Mouse (Mus musculus): ENCODE data around the gene Mysm1. TPM values are rescaled to one million over a fixed set of nuclear protein-coding genes. Genes with fewer than 3 reads are reported as not detected.

Gene Mysm1
- polyA plus RNA-seq, 1 experiment from 2014 or later = 19.7 TPM

DNA sequence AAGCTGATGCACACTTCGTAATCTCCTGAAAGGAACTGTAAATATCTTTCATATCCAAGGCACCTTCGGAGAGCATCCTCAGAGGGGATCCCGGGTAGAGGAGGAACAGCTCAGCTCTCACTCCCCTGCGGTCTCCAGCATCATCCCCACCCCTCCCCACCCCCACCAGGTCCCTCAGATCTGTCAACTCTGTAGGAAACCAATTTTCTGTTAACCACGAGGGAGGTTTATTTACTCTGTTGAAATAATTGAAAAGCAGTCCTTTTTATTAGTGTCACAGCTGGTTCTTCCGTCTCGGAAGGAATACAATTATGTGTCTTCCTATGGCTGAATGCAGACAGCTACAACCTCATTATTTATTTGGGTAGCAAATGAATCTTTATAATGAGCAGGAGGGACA, 39.3 kb upstream of the Mysm1 start:
- no peaks in the 10 kb centered on the region for H3K36me3 ChIP-seq (ENCODE audit: insufficient read depth, low read length)
- no peak overlapping the region for H3K9ac ChIP-seq (ENCODE audit: low read depth, low read length)
- DNase-seq (ENCODE audit: low spot score) (no peak), ATAC-seq (replicated peaks; ENCODE audit: low FRiP score, low read depth) (no peak)
- no peaks in the 10 kb centered on the region for H3K4me1 ChIP-seq (replicated peaks; ENCODE audit: insufficient read depth, low read length)
- no peaks in the 10 kb centered on the region for H3K27me3 ChIP-seq (ENCODE audit: insufficient read depth, low read length)
- no peaks in the 10 kb centered on the region for H3K9me3 ChIP-seq (replicated peaks; ENCODE audit: low read length)
- WGBS = 41% methylated on average over 7 of the region's 7 CpGs
- no peak overlapping the region for H3K4me3 ChIP-seq (replicated peaks; ENCODE audit: low read depth, low read length)
- TF ChIP-seq CTCF (IDR thresholded peaks at IDR 0.05; ENCODE audit: low read depth) = no peak
- H3K27ac ChIP-seq = no peak overlapping the region
- no peak overlapping the region for H3K4me2 ChIP-seq (ENCODE audit: low read length)

DNA sequence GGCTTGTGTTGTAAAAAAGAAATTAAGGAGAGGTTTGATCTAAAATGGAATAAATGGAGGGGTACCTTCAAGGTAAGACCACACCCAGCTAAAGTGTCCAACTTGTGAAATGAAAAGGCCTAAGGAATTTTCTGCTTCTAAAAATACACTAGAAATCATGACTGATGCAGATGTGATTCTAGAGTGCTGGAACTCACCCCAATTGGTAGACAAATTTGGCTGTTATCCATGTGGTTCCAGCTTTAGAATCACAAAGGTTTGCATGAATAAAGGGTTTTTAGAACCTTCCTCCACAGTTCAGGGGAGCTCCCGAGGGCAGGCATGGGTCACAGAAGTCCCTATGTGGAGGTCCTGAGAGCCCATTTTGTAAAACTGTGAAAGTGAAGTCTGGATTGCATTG, 33.8 kb upstream of the Mysm1 start:
- Histone ChIP-seq H3K9me3 (replicated peaks; ENCODE audit: low read length) (no peaks in the 10 kb centered on the region), H3K36me3 (ENCODE audit: insufficient read depth, low read length) (no peaks in the 10 kb centered on the region), H3K9ac (ENCODE audit: low read depth, low read length) (no peak overlapping the region), H3K4me2 (ENCODE audit: low read length) (no peak overlapping the region), H3K4me1 (replicated peaks; ENCODE audit: insufficient read depth, low read length) (no peaks in the 10 kb centered on the region), H3K27ac (no peak overlapping the region), H3K27me3 (ENCODE audit: insufficient read depth, low read length) (no peaks in the 10 kb centered on the region), H3K4me3 (replicated peaks; ENCODE audit: low read depth, low read length) (no peak overlapping the region)
- 70% methylated on average over 1 of the region's 1 CpGs for WGBS
- TF ChIP-seq CTCF (IDR thresholded peaks at IDR 0.05; ENCODE audit: low read depth) = no peak
- no peak for DNase-seq (ENCODE audit: low spot score)
- ATAC-seq (replicated peaks; ENCODE audit: low FRiP score, low read depth) = no peak

DNA sequence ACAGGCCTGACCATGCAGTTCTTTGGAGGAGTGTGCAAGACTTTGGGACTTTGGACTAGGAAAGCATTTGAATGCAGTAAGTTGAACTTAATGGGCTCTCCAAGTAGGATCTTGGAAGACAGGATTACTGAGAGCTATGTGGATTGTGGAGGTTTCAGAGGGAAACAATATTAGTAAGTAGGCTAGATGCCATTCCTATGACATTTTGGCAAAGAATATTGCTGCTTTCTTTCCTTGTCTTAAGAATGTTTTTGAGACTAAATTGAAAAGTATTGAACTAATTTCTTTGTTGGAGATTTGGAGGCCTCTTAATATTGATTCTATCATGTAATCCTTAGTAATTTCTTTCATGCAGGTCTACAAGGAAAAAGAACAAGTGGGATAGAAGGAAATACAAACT, 33.4 kb upstream of the Mysm1 start:
- no peak overlapping the region for H3K27ac ChIP-seq
- H3K9me3 ChIP-seq (replicated peaks; ENCODE audit: low read length) = no peaks in the 10 kb centered on the region
- no peaks in the 10 kb centered on the region for H3K36me3 ChIP-seq (ENCODE audit: insufficient read depth, low read length)
- no peak for TF ChIP-seq CTCF (IDR thresholded peaks at IDR 0.05; ENCODE audit: low read depth)
- H3K9ac ChIP-seq (ENCODE audit: low read depth, low read length) = no peak overlapping the region
- no peak for ATAC-seq (replicated peaks; ENCODE audit: low FRiP score, low read depth)
- H3K4me3 ChIP-seq (replicated peaks; ENCODE audit: low read depth, low read length) = no peak overlapping the region
- H3K4me2 ChIP-seq (ENCODE audit: low read length) = no peak overlapping the region
- no peaks in the 10 kb centered on the region for H3K27me3 ChIP-seq (ENCODE audit: insufficient read depth, low read length)
- no peak for DNase-seq (ENCODE audit: low spot score)
- no peaks in the 10 kb centered on the region for H3K4me1 ChIP-seq (replicated peaks; ENCODE audit: insufficient read depth, low read length)

DNA sequence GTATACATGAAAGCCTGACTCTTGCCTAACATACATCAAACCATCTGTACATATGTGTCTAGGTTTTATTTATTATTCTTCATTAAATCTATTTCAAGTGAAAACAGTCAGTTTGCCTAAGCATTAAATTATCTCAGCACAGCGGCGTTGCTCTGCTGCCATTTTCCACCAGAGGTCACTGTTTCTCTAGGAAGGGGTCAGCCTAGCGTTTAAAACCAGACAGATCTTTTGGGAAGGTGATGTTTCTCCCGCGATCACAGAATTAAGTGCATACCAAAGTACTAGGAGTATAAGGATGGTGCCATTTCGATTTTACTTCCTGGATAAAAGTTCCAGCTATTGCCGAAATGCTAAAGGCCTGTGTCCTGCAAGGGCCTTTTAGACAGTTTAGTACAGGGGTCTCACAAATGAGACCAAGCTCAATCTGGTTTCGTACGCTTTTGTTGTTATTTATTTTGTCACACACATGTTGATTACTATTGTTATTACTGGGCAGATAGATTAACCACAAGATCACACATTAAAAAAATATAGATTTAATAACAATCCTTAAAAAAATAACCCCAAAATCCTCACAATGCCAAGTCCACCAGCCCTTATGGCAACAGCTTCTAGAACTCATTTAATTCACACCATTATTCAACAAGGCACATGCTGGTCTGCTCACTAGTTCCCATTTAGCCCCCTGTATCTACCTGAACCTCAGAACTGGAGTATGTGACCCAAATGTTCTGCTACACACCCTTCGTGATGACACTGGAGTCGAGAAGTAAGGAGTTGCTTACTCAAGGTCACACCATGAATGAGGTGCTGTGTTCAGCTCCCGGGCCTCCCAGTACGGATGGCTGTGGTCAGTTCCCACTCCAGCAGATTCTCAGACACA, 29.5 kb upstream of the Mysm1 start:
- H3K27me3 ChIP-seq (ENCODE audit: insufficient read depth, low read length) = no peaks in the 10 kb centered on the region
- no peaks in the 10 kb centered on the region for H3K9me3 ChIP-seq (replicated peaks; ENCODE audit: low read length)
- WGBS = 40% methylated on average over 13 of the region's 13 CpGs
- H3K4me1 ChIP-seq (replicated peaks; ENCODE audit: insufficient read depth, low read length) = no peaks in the 10 kb centered on the region
- H3K9ac ChIP-seq (ENCODE audit: low read depth, low read length) = no peak overlapping the region
- H3K27ac ChIP-seq = no peak overlapping the region
- H3K4me3 ChIP-seq (replicated peaks; ENCODE audit: low read depth, low read length) = no peak overlapping the region
- H3K36me3 ChIP-seq (ENCODE audit: insufficient read depth, low read length) = no peaks in the 10 kb centered on the region
- no peak overlapping the region for H3K4me2 ChIP-seq (ENCODE audit: low read length)
- DNase-seq (ENCODE audit: low spot score) (peak; percentile 88), ATAC-seq (replicated peaks; ENCODE audit: low FRiP score, low read depth) (peak; percentile 46; the same call in 1 of the 2 replicates)
- TF ChIP-seq CTCF (IDR thresholded peaks at IDR 0.05; ENCODE audit: low read depth) = peak; percentile 99

DNA sequence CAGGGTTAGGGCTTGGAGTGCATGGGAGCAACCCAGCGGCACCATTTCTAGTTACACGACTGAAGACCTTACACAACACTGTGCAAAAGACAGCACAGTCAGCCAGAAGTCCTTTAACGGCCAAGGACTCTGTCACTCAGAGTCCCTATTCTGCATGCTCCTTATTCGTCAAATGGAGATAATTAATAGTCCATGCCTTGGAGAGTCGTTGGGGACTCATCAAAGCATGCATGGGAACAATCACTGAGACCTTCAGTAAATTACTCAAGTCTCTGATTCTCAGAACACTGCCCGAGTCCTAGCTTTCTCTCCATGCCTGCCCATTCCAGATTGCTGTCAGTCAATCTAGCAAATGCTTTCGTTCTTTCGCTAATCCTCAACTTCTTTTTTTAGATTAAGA, 28.9 kb upstream of the Mysm1 start:
- Histone ChIP-seq H3K27ac (no peak overlapping the region), H3K9ac (ENCODE audit: low read depth, low read length) (no peak overlapping the region), H3K4me1 (replicated peaks; ENCODE audit: insufficient read depth, low read length) (no peaks in the 10 kb centered on the region), H3K4me2 (ENCODE audit: low read length) (no peak overlapping the region), H3K9me3 (replicated peaks; ENCODE audit: low read length) (no peaks in the 10 kb centered on the region), H3K27me3 (ENCODE audit: insufficient read depth, low read length) (no peaks in the 10 kb centered on the region), H3K36me3 (ENCODE audit: insufficient read depth, low read length) (no peaks in the 10 kb centered on the region), H3K4me3 (replicated peaks; ENCODE audit: low read depth, low read length) (no peak overlapping the region)
- DNase-seq (ENCODE audit: low spot score) = no peak
- TF ChIP-seq CTCF (IDR thresholded peaks at IDR 0.05; ENCODE audit: low read depth) = no peak
- no peak for ATAC-seq (replicated peaks; ENCODE audit: low FRiP score, low read depth)
- 40% methylated on average over 8 of the region's 8 CpGs for WGBS

DNA sequence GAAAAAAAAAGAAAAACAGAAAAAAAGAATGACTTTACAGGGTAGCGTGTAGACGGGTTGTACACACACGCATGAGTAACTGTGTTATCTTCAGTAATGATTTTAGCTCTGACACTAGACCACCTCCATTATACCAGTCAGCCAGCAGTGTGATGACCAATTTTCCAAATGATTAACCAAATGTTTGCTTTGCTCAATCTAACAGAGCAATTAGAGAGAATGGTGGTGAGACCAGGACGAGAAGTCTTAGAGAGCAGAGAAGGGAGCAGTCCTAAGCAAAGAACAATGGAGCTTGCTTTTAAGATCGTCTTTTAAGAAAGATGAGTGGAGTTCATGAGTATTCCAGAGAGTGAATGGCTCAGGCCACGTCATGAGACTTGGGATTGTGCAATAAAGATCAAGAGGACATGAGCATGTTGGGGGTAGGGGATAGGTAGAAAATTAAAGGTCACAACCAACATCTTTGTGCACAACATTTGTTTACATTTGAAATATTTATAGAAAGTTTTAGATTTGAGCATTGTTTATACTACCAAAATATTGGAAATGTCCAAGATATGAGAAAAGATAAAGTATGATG, 26.4 kb upstream of the Mysm1 start:
- Histone ChIP-seq H3K9me3 (replicated peaks; ENCODE audit: low read length) (no peaks in the 10 kb centered on the region), H3K4me1 (replicated peaks; ENCODE audit: insufficient read depth, low read length) (no peaks in the 10 kb centered on the region), H3K9ac (ENCODE audit: low read depth, low read length) (no peak overlapping the region), H3K27ac (no peak overlapping the region), H3K4me3 (replicated peaks; ENCODE audit: low read depth, low read length) (no peak overlapping the region), H3K4me2 (ENCODE audit: low read length) (no peak overlapping the region), H3K36me3 (ENCODE audit: insufficient read depth, low read length) (no peaks in the 10 kb centered on the region), H3K27me3 (ENCODE audit: insufficient read depth, low read length) (no peaks in the 10 kb centered on the region)
- WGBS = 60% methylated on average over 6 of the region's 6 CpGs
- ATAC-seq (replicated peaks; ENCODE audit: low FRiP score, low read depth) = no peak
- no peak for TF ChIP-seq CTCF (IDR thresholded peaks at IDR 0.05; ENCODE audit: low read depth)
- no peak for DNase-seq (ENCODE audit: low spot score)

All from kidney, postnatal 0 days (tissue).